Mouse (Mus musculus) thymus, postnatal 25 days (tissue): ENCODE results near the gene Gse1.

Source experiments
- DNase-seq: peaks from one replicate; pipeline ENCODE4 v3.0.0; 2022

The Gse1 gene

DNA sequence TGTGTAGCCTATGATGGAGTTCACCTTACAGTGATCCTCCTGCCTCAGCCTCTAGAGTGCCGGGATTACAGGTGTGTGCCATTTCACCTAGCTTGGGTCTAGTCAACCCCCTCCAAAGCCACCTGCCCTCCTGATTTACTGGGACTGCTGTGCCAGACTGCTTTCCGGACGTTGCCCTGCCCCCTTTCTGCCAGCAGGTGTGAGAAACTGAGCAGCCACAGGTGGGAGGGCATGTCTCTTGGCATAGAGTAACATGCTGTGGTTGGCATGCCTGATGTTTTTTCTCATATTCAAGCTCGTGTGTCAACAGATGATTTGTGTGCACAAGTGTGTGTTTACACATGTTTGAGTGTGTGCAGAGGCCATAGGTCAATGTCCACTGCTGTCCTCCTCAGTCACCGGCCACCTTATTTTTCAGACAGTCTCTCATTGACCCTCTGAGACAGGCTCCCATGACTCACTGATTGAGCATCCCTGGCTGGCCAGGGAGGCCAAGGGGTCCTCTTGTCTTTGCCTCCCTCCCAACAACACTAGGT lies 15.7 kb downstream of the Gse1 start:
- no peak for DNase-seq

DNA sequence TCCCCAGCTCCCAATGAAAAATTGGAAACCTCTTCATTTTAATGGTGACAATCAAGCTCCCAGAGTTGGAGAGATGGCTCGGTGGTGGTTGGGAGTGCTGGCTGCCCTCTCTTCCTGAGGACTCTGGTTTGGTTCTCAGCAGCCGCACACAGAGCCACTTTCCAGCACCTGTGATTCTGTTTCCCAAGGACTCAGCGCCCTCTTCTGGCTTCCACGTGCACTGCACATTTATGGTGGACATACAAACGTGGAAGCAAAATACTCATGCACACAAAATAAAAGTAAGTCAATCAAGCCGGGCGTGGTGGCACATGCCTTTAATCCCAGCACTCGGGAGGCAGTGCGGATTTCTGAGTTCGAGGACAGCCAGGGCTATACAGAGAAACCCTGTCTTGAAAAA lies 16.3 kb downstream of the Gse1 start:
- no peak for DNase-seq

DNA sequence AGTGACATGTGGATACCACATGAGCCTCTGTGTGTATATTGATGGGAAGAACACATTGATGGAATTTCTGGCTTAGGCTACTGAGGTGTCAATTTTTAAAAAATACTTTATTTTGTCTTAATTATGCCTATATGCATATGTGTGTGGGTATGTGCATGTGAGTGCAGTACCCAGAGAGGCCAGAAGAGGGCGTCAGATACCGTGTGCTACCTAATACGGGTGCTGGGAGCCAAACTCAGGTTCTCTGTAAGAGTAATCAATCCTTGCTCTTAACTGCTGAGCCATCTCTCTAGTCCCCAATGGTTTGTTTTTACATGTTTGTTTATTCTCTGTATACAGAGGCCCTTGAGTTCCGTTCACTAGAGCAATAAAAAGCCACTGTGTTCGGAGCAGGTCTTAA lies 19.4 kb downstream of the Gse1 start:
- DNase-seq = no peak

DNA sequence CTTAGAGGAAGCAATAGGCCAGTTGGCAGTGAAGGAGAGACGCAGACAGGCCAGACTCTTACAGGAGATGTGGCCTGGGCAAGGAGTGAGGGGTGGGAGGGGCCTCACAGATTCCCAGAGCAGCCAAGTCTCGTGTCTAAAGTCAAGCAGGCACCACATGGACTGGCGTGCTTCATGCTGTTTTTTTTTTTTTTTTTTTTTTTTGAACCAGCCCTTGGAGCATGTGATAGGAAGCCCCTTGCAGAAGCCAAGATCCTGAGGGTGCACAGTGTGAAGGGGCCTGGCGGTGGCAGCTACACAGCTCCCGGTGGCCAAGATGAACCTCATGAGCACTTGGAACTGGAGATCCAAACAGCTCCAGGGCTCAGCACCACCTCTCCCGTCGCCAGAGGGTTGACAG lies 19.8 kb downstream of the Gse1 start:
- no peak for DNase-seq

DNA sequence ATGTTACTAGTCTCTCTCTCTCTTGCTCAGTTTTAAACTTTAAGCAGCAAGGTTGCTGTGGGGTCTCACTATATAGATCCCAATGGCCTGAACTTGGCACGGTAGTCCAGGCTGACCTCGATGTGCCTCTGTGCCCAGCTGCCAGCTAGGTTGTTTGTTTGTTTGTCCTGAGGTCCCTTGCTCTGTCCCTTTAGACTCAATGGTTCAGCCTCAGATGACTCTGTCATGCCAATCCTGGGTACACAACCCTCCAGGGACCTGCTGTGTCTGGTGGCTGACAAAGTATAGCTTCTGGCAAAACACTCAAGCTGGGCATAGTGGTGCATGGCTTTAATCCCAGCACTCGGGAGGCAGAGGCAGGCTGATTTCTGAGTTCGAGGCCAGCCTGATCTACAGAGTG lies 20.2 kb downstream of the Gse1 start:
- no peak for DNase-seq

DNA sequence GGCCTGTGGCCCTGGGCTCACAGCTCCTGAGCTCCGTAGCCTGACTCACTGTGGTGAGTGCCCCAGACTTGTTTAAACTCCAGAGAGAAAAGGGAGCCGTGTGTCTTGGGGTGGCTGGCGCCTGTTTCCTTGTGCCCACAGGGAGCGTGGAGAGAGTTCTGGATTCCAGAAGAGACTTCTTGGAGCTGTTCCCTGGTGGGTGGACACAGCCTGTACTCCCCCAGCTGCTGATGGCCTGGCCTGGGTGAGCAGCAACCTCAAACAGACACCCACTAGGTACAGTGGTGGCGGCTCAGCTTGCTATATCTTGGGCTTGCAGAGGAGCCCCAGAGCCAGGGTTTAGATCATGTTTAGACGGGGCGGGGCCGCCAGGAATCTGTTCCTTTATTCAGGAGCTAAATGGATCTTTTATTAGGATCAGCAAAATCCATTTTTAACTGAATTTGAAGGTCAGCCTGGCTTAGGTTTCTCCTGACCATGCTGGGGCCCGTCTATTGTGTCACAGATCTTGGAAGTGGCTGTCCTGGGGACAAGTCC lies 21.6 kb downstream of the Gse1 start:
- no peak for DNase-seq

DNA sequence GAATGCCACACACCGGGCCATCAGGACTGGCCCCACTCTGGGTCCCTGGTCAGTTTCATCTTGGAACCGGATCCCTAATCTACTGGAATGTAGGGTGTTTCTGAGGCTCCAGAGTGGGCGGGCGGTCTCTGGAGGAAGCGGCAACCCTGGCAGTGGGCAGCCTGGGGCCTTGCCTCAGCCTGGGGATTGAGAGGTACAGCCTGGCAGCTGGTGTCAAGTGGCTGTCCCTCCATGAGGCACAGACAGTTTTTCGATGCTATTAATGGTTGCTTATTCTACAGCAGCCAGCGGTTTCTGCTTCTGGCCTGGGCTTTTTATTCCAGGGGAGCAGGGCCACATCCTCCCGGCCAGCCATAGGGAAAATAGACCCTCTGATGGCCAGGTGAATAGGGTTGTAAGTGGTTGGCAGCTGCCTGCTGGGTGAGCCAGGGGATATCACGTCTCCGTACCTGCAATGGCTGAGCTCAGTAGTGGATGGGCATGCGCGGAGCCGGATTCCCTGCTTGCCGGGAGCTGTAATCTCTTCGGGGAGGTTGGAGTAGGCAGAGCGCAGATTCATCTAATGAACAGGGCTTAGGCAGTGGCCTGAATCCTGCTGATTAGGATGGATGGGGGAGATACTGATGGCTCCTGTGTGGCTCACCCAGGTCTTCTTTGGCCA lies 22.6 kb downstream of the Gse1 start:
- no peak for DNase-seq

DNA sequence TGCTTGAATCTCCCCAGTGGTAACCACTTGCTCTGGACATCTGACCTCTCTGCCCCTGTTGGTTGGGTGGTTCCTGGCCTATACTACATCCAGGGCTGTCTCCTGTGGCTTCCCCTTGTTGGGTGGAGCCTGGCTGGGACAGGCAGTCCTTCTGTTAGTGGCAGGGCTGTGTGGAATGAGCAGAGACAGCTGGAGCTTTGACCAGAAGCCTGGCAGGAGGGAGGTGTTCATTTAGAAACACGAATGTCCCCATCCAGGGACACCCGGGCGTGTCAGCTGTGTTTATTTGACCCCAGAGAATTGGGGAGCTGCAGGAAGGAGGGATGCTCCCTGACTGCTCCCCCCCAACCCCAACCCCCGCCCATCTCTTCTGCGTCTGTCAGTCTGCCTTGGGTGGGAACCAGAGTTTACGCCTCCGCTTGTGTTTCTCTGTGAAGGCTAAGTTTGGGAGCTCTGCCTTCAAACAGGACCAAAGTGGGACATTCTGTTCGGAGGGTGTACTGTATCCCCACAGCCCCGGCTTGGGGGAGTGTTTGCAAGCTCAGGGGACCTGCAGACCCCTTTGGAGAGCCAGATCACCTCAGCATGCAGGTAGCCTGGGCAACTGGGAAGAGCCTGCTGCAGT lies 23.3 kb downstream of the Gse1 start:
- no peak for DNase-seq

DNA sequence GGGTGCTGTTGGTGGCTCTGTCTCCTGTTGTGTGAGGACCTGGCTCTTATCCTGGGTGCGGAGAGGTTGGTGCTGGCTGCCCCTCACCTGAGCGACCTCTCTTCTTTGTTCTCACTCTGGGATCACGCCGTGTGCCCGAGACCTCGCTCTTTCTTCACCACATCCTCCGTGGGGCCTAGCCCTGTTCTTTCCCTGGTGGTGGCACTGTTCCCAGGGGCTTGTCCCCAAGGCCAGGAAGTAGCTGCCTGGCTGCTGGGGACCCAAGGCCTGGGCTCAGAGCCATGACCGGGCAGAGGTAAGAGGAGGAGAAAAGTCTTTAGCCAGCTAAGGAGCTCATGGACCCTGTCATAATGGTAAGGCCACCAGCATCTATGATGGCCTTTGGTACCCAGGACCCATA lies 25.4 kb downstream of the Gse1 start:
- DNase-seq = no peak

DNA sequence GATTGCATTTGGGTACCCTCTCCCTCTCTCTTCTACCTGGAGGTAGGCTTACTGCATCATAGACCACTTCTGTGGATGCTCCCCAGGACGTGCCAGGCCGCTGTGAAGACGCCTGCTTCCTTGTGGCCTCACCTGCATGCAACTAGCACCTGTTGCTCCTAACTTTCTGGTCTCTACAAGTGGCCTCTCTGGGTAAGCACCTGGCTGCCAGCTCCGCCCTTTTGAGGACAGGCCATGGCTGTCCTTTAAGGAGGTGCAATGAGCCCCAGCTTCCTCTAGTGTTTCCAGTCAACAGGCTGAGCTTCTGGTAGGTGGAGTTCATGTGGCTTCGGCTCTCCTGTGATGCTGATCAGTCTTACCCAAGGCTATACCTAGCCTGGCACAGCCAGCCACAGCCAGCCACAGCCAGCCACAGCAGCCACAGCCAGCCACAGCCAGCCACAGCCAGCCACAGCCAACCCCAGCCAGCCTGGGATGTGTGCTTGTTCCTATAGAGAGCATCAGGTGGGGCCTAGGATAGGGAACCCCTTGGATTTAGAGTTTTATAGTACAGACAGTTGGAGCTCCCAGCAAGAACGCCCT lies 27.2 kb downstream of the Gse1 start:
- DNase-seq = no peak

DNA sequence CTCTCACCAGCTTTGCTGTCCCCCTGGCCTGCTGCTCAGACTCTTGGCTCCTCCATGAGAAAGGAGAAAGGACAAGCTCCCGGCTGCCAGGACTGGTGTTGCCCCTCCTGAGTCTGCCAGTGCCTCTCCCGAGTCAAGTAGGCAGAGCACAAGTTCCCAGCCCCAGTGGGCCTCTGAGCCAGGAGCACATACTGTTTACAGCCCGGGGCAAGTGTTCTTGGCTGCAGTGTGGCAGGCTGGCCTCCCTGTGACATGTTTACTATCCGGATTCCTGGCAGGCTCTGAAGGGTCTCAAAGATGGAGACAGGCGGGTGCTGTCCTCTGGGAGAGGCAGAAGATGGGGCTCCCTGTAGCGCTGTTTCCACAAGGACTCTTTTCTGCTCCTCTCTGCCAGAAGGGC lies 28.7 kb downstream of the Gse1 start:
- no peak for DNase-seq

DNA sequence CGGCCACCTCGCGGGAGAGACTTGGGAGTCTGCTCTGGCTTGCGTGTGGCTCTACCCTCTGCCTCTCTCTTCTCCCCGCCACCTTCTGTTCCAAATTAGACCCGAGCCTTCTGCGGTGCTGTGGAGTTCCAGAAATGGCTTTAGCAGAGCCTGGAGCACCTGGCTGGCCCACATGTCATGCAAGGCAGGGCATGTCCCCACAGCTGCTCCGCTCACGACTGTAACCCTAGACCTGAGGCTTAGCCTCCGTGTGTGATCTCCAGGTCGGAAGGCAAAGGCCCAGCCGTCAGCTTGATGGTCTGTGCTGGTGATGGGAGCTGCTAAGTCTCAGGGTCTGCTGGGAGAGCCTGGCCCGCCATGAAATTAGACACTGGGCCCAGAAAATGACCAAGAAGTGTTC lies 30.9 kb downstream of the Gse1 start:
- no peak for DNase-seq

DNA sequence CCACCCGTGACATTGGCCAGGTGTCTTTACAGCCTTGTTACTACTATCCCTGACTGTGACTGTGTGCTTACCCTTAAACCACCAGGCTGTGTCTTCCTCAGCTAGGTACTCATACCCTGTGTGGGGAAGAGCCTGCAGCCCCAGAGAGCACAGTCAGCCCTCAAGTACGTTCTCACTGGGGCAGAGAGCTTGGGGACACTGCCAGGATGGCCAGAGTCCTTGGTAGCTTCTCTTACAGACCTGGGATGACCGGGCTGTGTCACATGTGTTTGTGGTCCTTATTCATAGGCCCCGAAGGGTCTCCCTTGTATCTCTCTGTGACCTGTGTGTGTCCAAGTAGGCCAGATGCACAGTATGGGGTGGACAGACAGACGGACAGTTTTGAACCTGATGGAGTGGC lies 32.4 kb downstream of the Gse1 start:
- DNase-seq = no peak

DNA sequence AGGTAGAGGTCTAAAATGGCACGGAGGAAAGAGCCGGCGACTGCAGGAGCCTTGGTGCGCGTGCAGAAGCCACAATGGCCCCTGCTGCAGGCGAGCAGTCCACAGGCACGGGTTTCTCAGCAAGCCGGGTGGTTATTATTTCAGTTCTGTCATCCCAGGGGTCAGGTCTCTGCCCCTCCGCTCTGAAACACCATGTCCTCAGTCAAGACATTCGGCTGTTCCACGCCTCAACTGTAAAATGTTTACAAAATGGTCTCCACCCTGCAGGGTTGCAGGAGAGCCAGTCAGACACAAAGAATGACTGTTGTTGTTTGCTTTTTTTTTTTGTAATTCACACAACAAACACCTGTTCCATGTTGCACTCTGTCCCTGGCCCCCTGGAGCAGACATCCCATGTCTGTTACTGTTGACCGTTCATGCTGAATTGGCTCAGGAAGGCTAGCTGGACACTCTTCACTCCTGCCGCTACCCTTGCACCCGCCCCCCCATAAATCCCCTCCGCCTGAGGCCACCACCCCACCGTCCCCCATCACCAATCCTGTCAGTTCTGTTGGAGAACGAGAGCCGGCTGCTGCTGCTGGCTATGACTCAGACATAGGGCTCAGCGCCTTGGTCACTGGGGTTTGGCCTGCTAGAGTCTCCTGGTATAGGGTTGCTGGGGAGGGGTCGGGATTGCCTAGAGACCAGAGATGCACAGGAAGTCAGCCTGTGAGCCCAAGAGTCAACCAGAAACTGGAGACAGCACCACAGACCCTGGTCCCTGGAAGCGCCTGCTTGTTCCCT lies 33.3 kb downstream of the Gse1 start:
- DNase-seq = no peak

DNA sequence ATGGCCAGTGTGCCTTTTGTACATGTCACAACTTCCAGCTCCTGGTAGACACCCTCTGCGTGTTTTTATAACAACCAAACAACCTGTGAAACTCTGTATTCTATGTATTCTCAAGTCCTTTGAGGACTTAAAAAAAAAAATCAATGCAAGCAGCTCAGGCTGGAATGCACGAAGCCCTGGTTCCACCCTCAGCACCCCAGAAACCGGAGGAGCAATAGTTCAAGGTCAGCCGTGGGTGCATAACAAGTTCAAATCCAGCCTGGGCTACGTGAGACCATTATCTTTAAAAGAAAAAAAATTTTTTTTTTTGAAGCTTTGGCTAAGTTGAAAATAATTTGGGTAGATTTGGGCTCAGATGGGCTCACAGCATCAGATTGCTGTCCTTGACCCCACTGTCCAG lies 35.6 kb downstream of the Gse1 start:
- no peak for DNase-seq

DNA sequence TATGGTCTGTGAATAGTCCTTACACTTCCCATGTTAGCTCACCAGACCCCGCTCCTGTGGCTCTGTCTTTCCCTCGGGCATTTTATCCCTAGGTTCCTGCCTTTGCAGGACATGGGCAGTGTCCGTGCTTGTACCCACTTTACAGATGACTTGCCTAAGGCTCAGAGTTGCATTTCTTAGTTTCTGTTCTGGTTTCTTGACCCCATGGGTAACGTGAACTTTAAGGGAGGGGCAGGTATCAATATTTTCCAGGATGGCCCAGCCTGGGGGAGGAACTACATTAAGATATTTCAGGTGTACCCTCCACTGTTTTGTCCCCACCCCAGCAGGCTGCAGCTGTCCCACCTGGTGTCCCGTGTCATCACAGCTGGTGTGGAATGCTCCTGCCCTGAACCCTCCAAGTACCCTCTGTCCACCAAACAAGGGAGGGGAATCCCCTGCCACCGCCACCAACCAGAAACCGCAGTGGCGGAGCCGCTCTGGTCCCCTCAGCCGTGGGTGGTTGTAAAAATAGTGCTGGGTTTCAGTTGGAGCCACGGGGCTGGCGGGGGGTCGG lies 36.2 kb downstream of the Gse1 start:
- DNase-seq = no peak

DNA sequence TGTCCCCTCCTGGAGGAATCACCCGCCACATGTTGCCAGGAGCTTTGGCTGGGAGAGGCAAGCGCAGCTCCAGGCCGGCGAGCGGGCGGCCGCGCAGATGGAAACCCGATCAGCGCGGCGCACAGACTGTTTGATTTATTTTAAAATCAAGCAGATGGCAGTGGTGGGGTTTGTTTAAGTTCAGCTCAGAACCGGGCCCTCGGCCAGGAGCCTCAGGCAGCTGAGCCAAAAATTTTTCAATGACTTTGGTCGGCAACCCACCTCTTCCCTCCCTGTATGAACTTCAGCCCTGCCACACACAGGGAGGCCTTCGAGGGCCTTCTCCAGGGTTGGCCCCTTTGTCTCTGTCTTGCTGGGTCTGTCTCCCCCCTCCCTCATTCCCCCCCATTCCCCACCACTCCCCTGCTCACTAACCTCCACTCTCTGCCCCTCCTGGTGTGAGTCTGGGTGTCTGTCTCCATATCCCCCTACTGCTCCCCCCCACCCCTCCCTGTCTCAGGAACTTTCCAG lies 36.7 kb downstream of the Gse1 start:
- DNase-seq = no peak

DNA sequence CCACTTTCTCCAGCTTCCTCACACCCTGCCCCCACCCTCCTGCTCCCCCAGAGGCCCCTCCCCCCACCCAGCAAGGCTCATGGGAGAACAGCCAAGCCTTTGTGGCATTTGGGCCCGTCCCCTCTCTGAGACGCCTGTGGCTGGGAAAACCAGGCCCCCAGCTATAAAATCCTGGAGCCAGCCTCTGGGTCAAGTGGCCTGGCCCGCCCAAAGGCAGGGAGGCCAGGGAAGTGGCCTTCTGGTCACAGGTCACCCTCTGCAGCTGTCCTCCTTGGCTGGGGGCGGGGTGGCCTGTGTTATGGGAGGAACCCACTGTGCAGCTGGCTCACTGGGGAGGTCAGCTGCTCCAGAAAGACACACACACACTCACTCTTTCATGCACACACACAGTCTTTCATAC lies 37.2 kb downstream of the Gse1 start:
- no peak for DNase-seq

DNA sequence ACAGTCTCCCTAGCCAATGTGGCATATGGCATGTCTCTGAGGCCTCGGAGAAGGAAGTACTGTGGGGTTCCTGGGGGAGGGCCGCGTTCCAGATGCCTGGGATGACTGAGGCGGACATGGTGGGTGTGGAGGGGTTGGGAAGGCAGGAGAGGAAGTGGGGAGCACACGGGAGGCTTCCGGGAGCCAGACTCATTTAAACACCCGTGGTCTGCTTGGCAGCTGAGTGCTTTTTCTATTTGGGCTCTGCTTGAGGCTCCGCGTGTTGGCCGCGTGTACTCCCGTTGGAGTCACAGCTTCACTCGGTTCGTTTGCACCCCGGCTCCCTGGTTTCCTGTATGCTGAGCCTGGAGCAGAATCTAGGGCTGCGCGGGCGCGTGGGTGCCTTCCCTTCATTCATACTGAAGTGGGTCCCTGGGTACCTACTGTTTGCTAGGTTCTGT lies 40.3 kb downstream of the Gse1 start:
- no peak for DNase-seq

DNA sequence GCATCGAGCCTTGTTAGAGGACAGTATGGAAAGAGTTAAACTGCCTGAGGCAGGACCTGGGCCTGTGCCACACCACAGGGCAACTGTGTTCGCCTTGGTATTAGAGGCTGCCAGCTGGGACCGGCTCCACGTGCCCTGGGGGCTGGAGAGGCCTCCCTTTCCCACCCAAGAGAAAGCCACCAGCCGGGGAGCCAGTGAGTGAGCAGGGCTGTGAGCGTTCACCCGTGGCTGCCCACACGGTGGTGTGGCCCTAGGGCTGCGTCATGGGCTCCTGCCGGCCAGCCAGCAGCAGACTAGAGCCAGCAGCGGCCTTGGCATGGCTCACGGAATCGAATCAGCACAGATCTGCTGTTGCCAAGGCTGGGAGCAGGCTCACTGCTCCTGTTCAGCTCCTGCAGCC lies 42.2 kb downstream of the Gse1 start:
- no peak for DNase-seq

DNA sequence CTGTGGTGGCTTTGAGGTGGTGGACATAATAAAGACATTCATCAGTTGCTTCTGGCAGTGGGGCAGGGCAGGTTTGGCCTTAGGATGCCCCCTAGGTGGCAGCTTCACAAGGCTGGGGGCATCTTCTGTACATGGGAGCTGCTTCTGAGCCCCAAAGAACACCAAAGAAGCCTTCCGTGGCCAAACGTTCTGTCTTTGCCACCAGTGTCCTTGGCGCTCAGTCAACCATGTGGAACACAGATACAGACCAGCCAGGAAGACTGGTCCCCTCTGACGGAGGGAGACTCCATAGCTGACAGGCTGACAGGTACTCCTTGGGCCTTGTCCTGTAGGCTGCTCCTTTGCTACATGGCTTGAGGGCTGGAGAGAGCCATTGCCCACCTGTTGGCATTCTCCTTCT lies 45.2 kb downstream of the Gse1 start:
- no peak for DNase-seq

DNA sequence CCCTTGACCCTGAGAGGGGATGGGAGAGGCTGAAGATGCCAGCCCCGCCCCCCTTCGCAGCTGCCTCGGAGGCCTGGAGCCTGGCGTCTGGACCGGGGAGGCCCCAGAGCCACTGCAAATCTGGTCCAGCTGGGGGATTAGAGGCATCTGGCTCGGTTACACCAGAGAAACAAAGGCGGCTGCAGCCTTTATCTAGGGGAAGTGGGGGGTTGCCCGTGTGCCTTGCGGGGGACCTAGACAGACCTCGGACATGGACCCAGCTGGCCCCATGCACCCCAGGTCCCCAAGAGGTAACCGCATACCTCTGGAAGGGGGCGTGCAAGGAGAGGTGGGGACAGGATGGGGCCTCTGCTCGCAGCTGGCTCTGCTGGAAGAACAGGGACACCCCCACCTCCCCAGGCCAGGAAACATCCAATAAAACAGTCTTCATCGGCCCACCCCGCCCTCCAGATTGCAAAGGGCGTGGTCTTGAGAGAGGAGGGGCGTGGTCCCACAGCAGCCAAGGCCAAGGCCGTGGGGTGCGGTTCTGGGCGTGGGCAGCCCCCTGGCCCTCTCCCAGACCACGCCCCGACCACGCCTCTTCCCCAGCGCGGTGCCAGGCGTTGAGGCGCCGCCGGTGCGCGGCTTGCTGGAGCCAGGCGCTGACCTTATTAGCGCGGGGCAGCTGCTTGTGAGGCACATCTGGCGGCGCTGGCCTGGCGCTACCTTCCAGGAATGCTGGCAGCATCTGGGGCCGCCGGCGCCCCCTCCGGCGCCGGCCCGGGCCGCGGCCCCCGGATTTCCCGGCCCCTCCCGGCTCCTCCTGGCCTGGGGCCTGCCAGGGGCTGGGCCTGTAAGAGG lies 48.0 kb downstream of the Gse1 start:
- peak; percentile 71 for DNase-seq
